Mouse (Mus musculus) myocyte (in vitro differentiated cells): Measurements from ENCODE around the gene Rngtt.

Source experiments
- POLR2A ChIP-seq: IDR thresholded peaks from one replicate; pipeline ENCODE4 v1.6.1; 2011; ENCODE audit warnings: low read depth, mild to moderate bottlenecking, control low read depth, moderate library complexity; ENCODE audit not compliant: insufficient read length
- SRF ChIP-seq: IDR thresholded peaks from one replicate; pipeline ENCODE4 v1.6.1; 2011; ENCODE audit warnings: low read depth; ENCODE audit not compliant: control insufficient read depth, insufficient read length

- TF ChIP-seq SRF (no peak), POLR2A (no peak)
These were observed 78.8 kb downstream of the Rngtt start for GRCm38 (mm10) chr4:33388899-33389298.
